Mouse (Mus musculus) intestine, embryonic 14.5 days (tissue): ENCODE data around the gene Ssrp1. TPM values are rescaled to one million over a fixed set of nuclear protein-coding genes. Genes with fewer than 3 reads are reported as not detected.

ENCODE experiments used
- ATAC-seq: fragments of 200-750 bp; cut with Nextera tagmentation; replicated peaks from 2 replicates; pipeline ENCODE4 v1.8.0; 2017; ENCODE audit warnings: low read depth, moderate number of reproducible peaks, moderate TSS enrichment, moderate library complexity; ENCODE audit not compliant: low FRiP score, low TSS enrichment
- DNase-seq: peaks from one replicate; pipeline ENCODE4 v3.0.0-alpha.2; 2018; ENCODE audit warnings: low spot score
- H3K27ac ChIP-seq: fragments of 300-500 bp; sonication (generic); 2 replicates; pipeline ENCODE4 v1.5.1; 2014; ENCODE audit warnings: low read depth, mild to moderate bottlenecking, control low read depth
- H3K27me3 ChIP-seq: fragments of 300-500 bp; sonication (generic); replicated peaks from 2 replicates; pipeline ENCODE4 v1.6.1; 2014; ENCODE audit warnings: low read length, control low read depth; ENCODE audit not compliant: control insufficient read depth, insufficient read depth
- H3K36me3 ChIP-seq: fragments of 300-500 bp; sonication (generic); 2 replicates; pipeline ENCODE4 v1.6.1; 2014; ENCODE audit warnings: low read length, control low read depth; ENCODE audit not compliant: control insufficient read depth, insufficient read depth
- H3K4me1 ChIP-seq: fragments of 300-500 bp; sonication (generic); replicated peaks from 2 replicates; pipeline ENCODE4 v1.6.1; 2014; ENCODE audit warnings: low read length, control low read depth, mixed read lengths; ENCODE audit not compliant: control insufficient read depth, insufficient read depth
- H3K4me2 ChIP-seq: fragments of 300-500 bp; sonication (generic); 2 replicates; pipeline ENCODE4 v1.6.1; 2014; ENCODE audit warnings: low read length
- H3K4me3 ChIP-seq: fragments of 300-500 bp; sonication (generic); 2 replicates; pipeline ENCODE4 v1.5.1; 2014; ENCODE audit warnings: low read depth, low read length, control low read depth, mixed read lengths
- H3K9ac ChIP-seq: fragments of 300-500 bp; sonication (generic); 2 replicates; pipeline ENCODE4 v1.6.1; 2014; ENCODE audit warnings: mild to moderate bottlenecking, low read length
- H3K9me3 ChIP-seq: fragments of 300-500 bp; sonication (generic); 2 replicates; pipeline ENCODE4 v1.6.1; 2016; ENCODE audit warnings: low read length, control low read depth; ENCODE audit not compliant: control insufficient read depth
- WGBS: fragments of 180-500 bp; shearing (Covaris S2); extraction: QIAGEN DNeasy Blood & Tissue Kit; methylation state at CpG from one replicate; pipeline ENCODE4 v1.1.7; 2014; 5-methylcytosine and 5-hydroxymethylcytosine counted together
- polyA plus RNA-seq: library from polyadenylated mRNA; unstranded; fragments of >200 nt; fragmentation: Nextera tagmentation; extraction: Ambion mirVana; gene quantifications from 2 replicates; pipeline ENCODE4 v1.2.1, GENCODE M21; 2014

Ssrp1 gene
- polyA plus RNA-seq, 1 experiment from 2014 or later, result 308 TPM

GRCm38 (mm10) chr2:85047081-85047480, 10.0 kb downstream of the Ssrp1 start:
- DNase-seq, result no peak
- Histone ChIP-seq H3K9me3 (no peaks in the 10 kb centered on the region), H3K9ac (no peak overlapping the region), H3K36me3 (peaks cover 52% of the 10 kb centered on the region), H3K4me1 (peaks cover 35% of the 10 kb centered on the region), H3K4me3 (peak overlapping the region; percentile 59), H3K27ac (peak overlapping the region; percentile 19), H3K27me3 (no peaks in the 10 kb centered on the region), H3K4me2 (peak overlapping the region; percentile 61)
- no peak for ATAC-seq
- 53% methylated on average over 10 of the region's 10 CpGs for WGBS

- Histone ChIP-seq H3K27me3 (no peaks in the 10 kb centered on the region), H3K4me2 (peak within 1 kb of the TSS; percentile 61), H3K9me3 (no peaks in the 10 kb centered on the region), H3K9ac (peak within 1 kb of the TSS; percentile 52), H3K4me1 (peaks cover 35% of the 10 kb centered on the region), H3K27ac (peak within 1 kb of the TSS; percentile 90), H3K4me3 (peak within 1 kb of the TSS; percentile 59), H3K36me3 (peaks cover 52% of the 10 kb centered on the region)
- DNase-seq (peak; percentile 98), ATAC-seq (peak; percentile 87)
- WGBS, result under 1% methylated on average over 41 of the region's 42 CpGs
These were observed 10.6 kb downstream of the Ssrp1 start, which contains the start of gene Tnks1bp1 for GRCm38 (mm10) chr2:85047596-85048167. Gene Tnks1bp1, plus strand, starts transcription at chr2:85048022.

- H3K36me3 ChIP-seq, result peaks cover 51% of the 10 kb centered on the region
These were observed 11.2 kb downstream of the Ssrp1 start for GRCm38 (mm10) chr2:85048168-85048751.

GRCm38 (mm10) chr2:85049277-85049676, 12.2 kb downstream of the Ssrp1 start:
- ATAC-seq (no peak), DNase-seq (no peak)
- Histone ChIP-seq H3K4me2 (peak overlapping the region; percentile 61), H3K27me3 (no peaks in the 10 kb centered on the region), H3K9ac (no peak overlapping the region), H3K4me1 (peaks cover 35% of the 10 kb centered on the region), H3K36me3 (peaks cover 50% of the 10 kb centered on the region), H3K27ac (peak overlapping the region; percentile 90; the same call in 1 of the 2 replicates), H3K9me3 (no peaks in the 10 kb centered on the region), H3K4me3 (peak overlapping the region; percentile 59)
- 63% methylated on average over 4 of the region's 4 CpGs for WGBS

More at GRCm38 (mm10) chr2:85048168-85048751, 11.2 kb downstream of the Ssrp1 start:
- H3K4me1 ChIP-seq, result peaks cover 35% of the 10 kb centered on the region
- peak overlapping the region; percentile 52 for H3K9ac ChIP-seq
- no peaks in the 10 kb centered on the region for H3K9me3 ChIP-seq
- H3K27ac ChIP-seq, result peak overlapping the region; percentile 90
- ATAC-seq (peak; percentile 57), DNase-seq (peak; percentile 79)
- peak overlapping the region; percentile 59 for H3K4me3 ChIP-seq
- H3K4me2 ChIP-seq, result peak overlapping the region; percentile 61
- no peaks in the 10 kb centered on the region for H3K27me3 ChIP-seq
- under 1% methylated on average over 21 of the region's 44 CpGs for WGBS

- DNase-seq (peak; percentile 72), ATAC-seq (peak; percentile 15; the same call in 1 of the 2 replicates)
- H3K36me3 ChIP-seq, result peaks cover 50% of the 10 kb centered on the region
- no peaks in the 10 kb centered on the region for H3K9me3 ChIP-seq
- peak overlapping the region; percentile 84 for H3K27ac ChIP-seq
- 6% methylated on average over 10 of the region's 10 CpGs for WGBS
- H3K4me2 ChIP-seq, result peak overlapping the region; percentile 61
- peaks cover 35% of the 10 kb centered on the region for H3K4me1 ChIP-seq
- H3K27me3 ChIP-seq, result no peaks in the 10 kb centered on the region
- H3K9ac ChIP-seq, result peak overlapping the region; percentile 37
- peak overlapping the region; percentile 32 for H3K4me3 ChIP-seq
These were observed 13.1 kb downstream of the Ssrp1 start for GRCm38 (mm10) chr2:85050001-85050634.

GRCm38 (mm10) chr2:85050746-85051145, 13.7 kb downstream of the Ssrp1 start:
- Histone ChIP-seq H3K36me3 (peaks cover 50% of the 10 kb centered on the region), H3K9me3 (no peaks in the 10 kb centered on the region), H3K27me3 (no peaks in the 10 kb centered on the region), H3K4me1 (peaks cover 35% of the 10 kb centered on the region), H3K4me3 (peak overlapping the region; percentile 32), H3K4me2 (peak overlapping the region; percentile 61), H3K9ac (peak overlapping the region; percentile 37), H3K27ac (peak overlapping the region; percentile 84)
- 33% methylated on average over 9 of the region's 9 CpGs for WGBS
- no peak; the same call in 1 of the 2 replicates for ATAC-seq
- DNase-seq, result peak; percentile 74

GRCm38 (mm10) chr2:85053192-85053816, 16.3 kb downstream of the Ssrp1 start:
- H3K27me3 ChIP-seq, result no peaks in the 10 kb centered on the region
- no peak overlapping the region for H3K4me2 ChIP-seq
- DNase-seq (no peak), ATAC-seq (no peak)
- H3K27ac ChIP-seq, result no peak overlapping the region
- H3K4me1 ChIP-seq, result peaks cover 29% of the 10 kb centered on the region
- H3K9ac ChIP-seq, result no peak overlapping the region
- no peaks in the 10 kb centered on the region for H3K9me3 ChIP-seq
- H3K4me3 ChIP-seq, result no peak overlapping the region
- 88% methylated on average over 5 of the region's 5 CpGs for WGBS
- H3K36me3 ChIP-seq, result peaks cover 59% of the 10 kb centered on the region

- 69% methylated on average over 5 of the region's 5 CpGs for WGBS
- peaks cover 82% of the 10 kb centered on the region for H3K36me3 ChIP-seq
- no peak for DNase-seq
These were observed 19.7 kb downstream of the Ssrp1 start for GRCm38 (mm10) chr2:85056711-85057110.

More at GRCm38 (mm10) chr2:85056711-85057110, 19.7 kb downstream of the Ssrp1 start:
- Histone ChIP-seq H3K4me2 (no peak overlapping the region), H3K9me3 (no peaks in the 10 kb centered on the region), H3K9ac (no peak overlapping the region), H3K27ac (no peak overlapping the region), H3K27me3 (no peaks in the 10 kb centered on the region), H3K4me3 (no peak overlapping the region), H3K4me1 (peaks cover 16% of the 10 kb centered on the region)
- ATAC-seq, result no peak
